Mouse (Mus musculus): Measurements from ENCODE around the gene Acacb. TPM values are rescaled to one million over a fixed set of nuclear protein-coding genes. Genes with fewer than 3 reads are reported as not detected.
A peak's percentile ranks its signal among the peaks of the same experiment; 100 is the strongest.

Gene Acacb
- polyA plus RNA-seq, 1 experiment from 2014 or later = 2.4 TPM

DNA sequence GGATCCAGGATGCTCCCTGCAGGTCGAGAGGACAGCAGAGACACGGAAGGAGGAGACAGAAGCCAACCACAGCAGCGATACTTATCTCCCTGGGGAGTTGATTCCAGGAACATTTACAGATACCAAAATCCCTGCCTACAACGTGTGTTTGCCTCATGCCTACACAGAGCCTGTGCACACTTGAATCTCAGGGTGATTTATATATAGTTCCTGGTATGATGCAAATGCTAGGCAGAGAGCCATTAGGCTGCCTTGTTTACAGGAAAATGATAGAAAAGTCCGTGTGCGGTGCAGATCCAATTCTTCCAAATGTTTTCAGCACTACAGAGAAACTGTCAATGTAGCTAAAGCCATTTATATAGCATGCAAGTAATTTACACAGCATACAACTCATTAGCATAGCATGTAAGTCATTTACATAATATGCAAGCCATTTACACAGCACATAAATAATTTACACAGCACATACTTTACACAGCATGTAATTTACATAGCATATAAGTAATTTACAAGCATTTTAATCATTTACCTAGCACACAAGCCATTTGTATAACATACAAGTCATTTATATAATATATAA, 16.9 kb downstream of the Acacb start:
- no peaks in the 10 kb centered on the region for H3K9me3 ChIP-seq
- no peak overlapping the region for H3K27ac ChIP-seq
- ATAC-seq = no peak
- H3K36me3 ChIP-seq = no peaks in the 10 kb centered on the region
- H3K4me2 ChIP-seq (replicated peaks) = no peak overlapping the region
- 0 out of 2 replicates have a peak, but pooled peaks cover 4% of the 10 kb centered on the region for H3K27me3 ChIP-seq
- WGBS = 74% methylated on average over 6 of the region's 6 CpGs
- no peak overlapping the region for H3K9ac ChIP-seq (replicated peaks)
- H3K4me3 ChIP-seq (replicated peaks) = no peak overlapping the region
- no peaks in the 10 kb centered on the region for H3K4me1 ChIP-seq (replicated peaks)

DNA sequence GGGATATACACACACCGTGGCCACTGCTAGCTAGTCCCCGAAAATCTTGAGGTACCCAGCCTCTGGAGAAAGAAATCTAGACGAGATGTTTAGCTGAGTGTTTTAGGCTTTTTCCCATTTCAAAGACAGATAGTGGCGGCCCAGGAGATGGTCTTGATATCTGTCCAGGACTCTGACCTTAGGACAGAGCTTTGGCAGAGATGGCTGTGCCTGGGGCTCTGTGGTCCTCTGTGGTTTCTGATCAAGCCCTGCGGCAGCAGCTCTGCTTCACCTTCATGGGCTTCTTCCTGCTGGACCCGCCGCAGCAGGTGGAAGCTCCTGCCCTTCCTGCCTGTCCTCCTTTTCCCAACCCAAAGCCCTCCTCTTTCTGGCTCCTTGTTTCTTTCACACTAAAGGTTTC, 24.0 kb downstream of the Acacb start:
- Histone ChIP-seq H3K9me3 (no peaks in the 10 kb centered on the region), H3K4me3 (replicated peaks) (no peak overlapping the region), H3K27ac (no peak overlapping the region), H3K36me3 (no peaks in the 10 kb centered on the region), H3K9ac (replicated peaks) (no peak overlapping the region), H3K27me3 (peaks cover 21% of the 10 kb centered on the region), H3K4me2 (replicated peaks) (no peak overlapping the region), H3K4me1 (replicated peaks) (peaks cover 4% of the 10 kb centered on the region; the same call in 1 of the 2 replicates)
- no peak for ATAC-seq
- WGBS = 84% methylated on average over 7 of the region's 7 CpGs

- Histone ChIP-seq H3K4me3 (replicated peaks) (no peak overlapping the region), H3K36me3 (no peaks in the 10 kb centered on the region), H3K9ac (replicated peaks) (no peak overlapping the region), H3K4me2 (replicated peaks) (no peak overlapping the region), H3K27ac (no peak overlapping the region), H3K4me1 (replicated peaks) (peaks cover 13% of the 10 kb centered on the region), H3K9me3 (no peaks in the 10 kb centered on the region), H3K27me3 (peaks cover 30% of the 10 kb centered on the region)
- no peak for ATAC-seq
- WGBS = 88% methylated on average over 3 of the region's 3 CpGs
Observed at GRCm38 (mm10) chr5:114172936-114173335, 26.6 kb downstream of the Acacb start.

- no peak for ATAC-seq
- Histone ChIP-seq H3K27me3 (peaks cover 30% of the 10 kb centered on the region), H3K9ac (replicated peaks) (no peak overlapping the region), H3K4me3 (replicated peaks) (no peak overlapping the region), H3K4me2 (replicated peaks) (no peak overlapping the region), H3K4me1 (replicated peaks) (peaks cover 13% of the 10 kb centered on the region), H3K27ac (no peak overlapping the region), H3K9me3 (no peaks in the 10 kb centered on the region), H3K36me3 (no peaks in the 10 kb centered on the region)
- 75% methylated on average over 7 of the region's 7 CpGs for WGBS
Observed at GRCm38 (mm10) chr5:114173458-114173857, 27.1 kb downstream of the Acacb start.

- Histone ChIP-seq H3K27me3 (peaks cover 30% of the 10 kb centered on the region), H3K9ac (replicated peaks) (no peak overlapping the region), H3K4me1 (replicated peaks) (peaks cover 13% of the 10 kb centered on the region), H3K27ac (no peak overlapping the region), H3K4me3 (replicated peaks) (no peak overlapping the region), H3K4me2 (replicated peaks) (no peak overlapping the region), H3K36me3 (no peaks in the 10 kb centered on the region), H3K9me3 (no peaks in the 10 kb centered on the region)
- no peak for ATAC-seq
- 35% methylated on average over 16 of the region's 16 CpGs for WGBS
Observed at GRCm38 (mm10) chr5:114173877-114174581, 27.7 kb downstream of the Acacb start.

GRCm38 (mm10) chr5:114174639-114175038, 28.3 kb downstream of the Acacb start:
- Histone ChIP-seq H3K9ac (replicated peaks) (no peak overlapping the region), H3K27me3 (peaks cover 30% of the 10 kb centered on the region), H3K4me2 (replicated peaks) (no peak overlapping the region; the same call in 1 of the 2 replicates), H3K4me3 (replicated peaks) (no peak overlapping the region), H3K36me3 (no peaks in the 10 kb centered on the region), H3K27ac (no peak overlapping the region), H3K9me3 (no peaks in the 10 kb centered on the region), H3K4me1 (replicated peaks) (peaks cover 13% of the 10 kb centered on the region)
- WGBS = 14% methylated on average over 16 of the region's 16 CpGs
- no peak for ATAC-seq

DNA sequence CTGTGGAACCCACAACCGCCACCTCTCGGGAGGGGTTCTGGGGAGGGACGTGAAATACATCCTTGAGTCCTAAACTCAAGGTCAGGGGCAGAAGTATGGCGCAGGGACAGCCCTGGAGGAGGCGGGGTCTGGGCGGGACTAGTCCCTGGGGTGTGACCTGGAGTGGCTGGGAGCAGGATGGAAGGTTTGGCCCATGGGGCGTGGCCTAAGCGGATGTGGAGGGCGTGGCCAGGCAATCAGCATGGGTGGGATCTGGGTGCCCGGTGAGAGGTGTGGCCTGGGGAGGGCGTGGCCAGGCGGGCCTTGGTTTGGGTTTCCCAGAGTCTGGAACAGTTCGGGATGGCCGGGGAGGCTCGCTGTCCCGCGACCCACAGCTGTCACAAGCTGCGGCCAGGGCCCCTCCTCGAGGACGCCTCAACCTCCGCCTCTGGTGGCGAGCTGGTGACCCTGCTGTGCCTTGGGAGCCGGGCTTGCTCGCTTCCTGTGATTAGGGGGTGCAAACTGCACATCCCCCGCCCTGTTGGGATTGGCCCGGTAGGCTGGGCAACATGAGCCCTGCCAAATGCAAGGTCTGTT, 29.3 kb downstream of the Acacb start:
- ATAC-seq = peak; percentile 72
- Histone ChIP-seq H3K4me1 (replicated peaks) (peaks cover 13% of the 10 kb centered on the region), H3K36me3 (no peaks in the 10 kb centered on the region), H3K27ac (no peak overlapping the region), H3K27me3 (peaks cover 30% of the 10 kb centered on the region), H3K9me3 (no peaks in the 10 kb centered on the region), H3K4me2 (replicated peaks) (peak overlapping the region; percentile 60), H3K4me3 (replicated peaks) (peak overlapping the region; percentile 34), H3K9ac (replicated peaks) (peak overlapping the region; percentile 25; the same call in 1 of the 2 replicates)
- WGBS = 2% methylated on average over 26 of the region's 26 CpGs

DNA sequence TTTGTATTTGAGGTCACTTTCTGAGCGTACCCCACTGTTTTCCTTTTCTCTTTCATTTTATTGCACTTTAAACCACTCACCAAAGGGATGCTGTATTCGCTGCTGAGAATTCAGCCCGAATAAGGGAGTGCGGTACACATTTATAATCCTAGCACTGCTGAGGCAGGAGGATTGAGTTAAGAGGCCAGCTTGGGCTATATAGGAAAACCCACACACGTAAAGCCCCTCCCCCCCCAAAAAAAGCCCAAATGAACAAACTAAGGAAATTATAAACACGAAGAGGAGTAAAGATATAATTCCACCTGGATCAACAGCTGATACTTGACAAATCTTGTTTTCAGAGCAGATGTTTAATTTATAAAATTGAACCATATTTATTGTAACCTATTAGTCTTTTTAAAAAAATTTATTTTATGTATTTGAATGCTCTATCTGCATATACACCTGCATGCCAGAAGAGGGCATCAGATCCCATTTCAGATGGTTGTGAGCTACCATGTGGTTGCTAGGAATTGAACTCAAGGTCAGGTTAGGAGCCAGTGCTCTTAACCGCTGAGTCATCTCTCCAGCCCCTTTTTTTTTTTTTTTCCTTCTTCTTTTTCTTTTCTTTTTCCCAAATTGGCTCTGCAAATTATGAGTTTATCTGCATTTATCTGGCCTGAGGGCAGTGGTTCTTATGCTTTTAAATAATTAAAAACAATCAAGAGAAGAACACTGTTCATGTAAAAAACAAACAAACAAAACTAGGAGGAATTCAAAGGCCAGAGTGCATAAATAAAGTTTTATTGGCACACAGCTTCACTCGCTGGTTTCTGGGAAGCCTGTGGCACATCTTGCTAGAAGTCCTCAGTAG, 30.4 kb downstream of the Acacb start:
- no peaks in the 10 kb centered on the region for H3K9me3 ChIP-seq
- 62% methylated on average over 8 of the region's 8 CpGs for WGBS
- peaks cover 13% of the 10 kb centered on the region for H3K4me1 ChIP-seq (replicated peaks)
- H3K27ac ChIP-seq = no peak overlapping the region
- no peaks in the 10 kb centered on the region for H3K36me3 ChIP-seq
- peaks cover 30% of the 10 kb centered on the region for H3K27me3 ChIP-seq
- no peak for ATAC-seq
- H3K4me3 ChIP-seq (replicated peaks) = no peak overlapping the region
- H3K4me2 ChIP-seq (replicated peaks) = peak overlapping the region; percentile 60
- H3K9ac ChIP-seq (replicated peaks) = no peak overlapping the region

GRCm38 (mm10) chr5:114177966-114178719, 31.8 kb downstream of the Acacb start:
- no peak overlapping the region for H3K9ac ChIP-seq (replicated peaks)
- H3K27me3 ChIP-seq = peaks cover 30% of the 10 kb centered on the region
- peaks cover 13% of the 10 kb centered on the region for H3K4me1 ChIP-seq (replicated peaks)
- H3K4me3 ChIP-seq (replicated peaks) = no peak overlapping the region
- 86% methylated on average over 4 of the region's 4 CpGs for WGBS
- H3K36me3 ChIP-seq = no peaks in the 10 kb centered on the region
- H3K4me2 ChIP-seq (replicated peaks) = no peak overlapping the region
- no peaks in the 10 kb centered on the region for H3K9me3 ChIP-seq
- no peak overlapping the region for H3K27ac ChIP-seq
- ATAC-seq = no peak

DNA sequence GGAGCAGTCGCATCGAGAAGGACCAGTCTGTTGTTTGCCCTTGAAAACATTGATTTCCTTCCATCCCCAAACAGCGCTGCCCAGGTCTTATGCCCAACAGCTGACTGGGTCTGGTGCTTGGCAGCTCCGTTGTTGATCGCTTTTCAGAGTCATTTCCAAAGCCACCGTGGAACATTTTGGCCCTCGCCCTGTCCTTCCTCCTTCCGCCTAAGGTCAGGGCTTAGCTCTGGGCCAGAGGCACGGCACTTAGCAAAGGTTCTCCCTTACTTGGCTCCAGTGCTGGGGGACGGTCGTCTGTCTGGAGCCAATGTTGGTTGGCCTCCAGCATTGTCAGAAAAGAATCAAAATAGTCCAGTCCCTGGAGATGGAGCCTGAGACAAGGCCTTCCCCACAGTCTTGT, 33.2 kb downstream of the Acacb start:
- 89% methylated on average over 11 of the region's 11 CpGs for WGBS
- ATAC-seq = no peak
- Histone ChIP-seq H3K4me1 (replicated peaks) (peaks cover 12% of the 10 kb centered on the region), H3K9ac (replicated peaks) (no peak overlapping the region), H3K27ac (no peak overlapping the region), H3K27me3 (peaks cover 21% of the 10 kb centered on the region), H3K4me2 (replicated peaks) (no peak overlapping the region), H3K4me3 (replicated peaks) (no peak overlapping the region), H3K9me3 (no peaks in the 10 kb centered on the region), H3K36me3 (no peaks in the 10 kb centered on the region)

GRCm38 (mm10) chr5:114183493-114183892, 37.2 kb downstream of the Acacb start:
- Histone ChIP-seq H3K36me3 (no peaks in the 10 kb centered on the region), H3K4me1 (replicated peaks) (no peaks in the 10 kb centered on the region), H3K9me3 (no peaks in the 10 kb centered on the region), H3K9ac (replicated peaks) (no peak overlapping the region), H3K27ac (no peak overlapping the region), H3K27me3 (no peaks in the 10 kb centered on the region), H3K4me2 (replicated peaks) (no peak overlapping the region), H3K4me3 (replicated peaks) (no peak overlapping the region)
- ATAC-seq = no peak
- 88% methylated on average over 2 of the region's 2 CpGs for WGBS

All from midbrain, embryonic 13.5 days (tissue).